Mouse (Mus musculus) left cerebral cortex, adult 8-10 months (tissue): Measurements from ENCODE around the gene Sp4. TPM values are rescaled to one million over a fixed set of nuclear protein-coding genes. Genes with fewer than 3 reads are reported as not detected.

Experiments
- DNase-seq, 2 experiments: peaks; one replicate each; pipeline ENCODE4 v3.0.0; 2022; ENCODE audit warnings: low spot score in 2 of 2
- total RNA-seq, 4 experiments: library from RNA; stranded (reverse); gene quantifications; 2 replicates each; pipeline ENCODE4 v1.2.4; 2022

Gene Sp4
- 10 to 100 TPM; 28.0 to 35.5 (median 31.6) TPM for total RNA-seq

GRCm38 (mm10) chr12:118301072-118301865, at the start of gene Sp4:
Sp4 (minus strand) TSS chr12:118301440.
- DNase-seq = peak; percentile 82 to 94

GRCm38 (mm10) chr12:118339107-118339506, 37.9 kb upstream of the Sp4 start:
- no peak for DNase-seq

GRCm38 (mm10) chr12:118338243-118338642, 37.0 kb upstream of the Sp4 start:
- no peak for DNase-seq

- no peak for DNase-seq
Observed at GRCm38 (mm10) chr12:118337291-118337690, 36.1 kb upstream of the Sp4 start.

- no peak for DNase-seq
Observed at GRCm38 (mm10) chr12:118328739-118329249, 27.6 kb upstream of the Sp4 start.

GRCm38 (mm10) chr12:118327566-118327965, 26.3 kb upstream of the Sp4 start:
- DNase-seq = no peak

- DNase-seq = no peak
Observed at GRCm38 (mm10) chr12:118326161-118326560, 24.9 kb upstream of the Sp4 start.

GRCm38 (mm10) chr12:118320076-118320475, 18.8 kb upstream of the Sp4 start:
- no peak for DNase-seq

GRCm38 (mm10) chr12:118314477-118314845, 13.2 kb upstream of the Sp4 start:
- DNase-seq = no peak

- DNase-seq = no peak
Observed at GRCm38 (mm10) chr12:118313805-118314476, 12.7 kb upstream of the Sp4 start.

GRCm38 (mm10) chr12:118303586-118303985, 2.3 kb upstream of the Sp4 start:
- no peak for DNase-seq

- no peak for DNase-seq
Observed at GRCm38 (mm10) chr12:118303066-118303465, 1.8 kb upstream of the Sp4 start.

- DNase-seq = peak; percentile 93 to 99
Observed at GRCm38 (mm10) chr12:118301866-118302835, 911 bp upstream of the Sp4 start.

GRCm38 (mm10) chr12:118300754-118301071, 527 bp downstream of the Sp4 start:
- no peak for DNase-seq

- DNase-seq = peak; percentile 9 to 24
Observed at GRCm38 (mm10) chr12:118299956-118300355, 1.3 kb downstream of the Sp4 start.

GRCm38 (mm10) chr12:118299172-118299571, 2.1 kb downstream of the Sp4 start:
- no peak for DNase-seq

- no peak for DNase-seq
Observed at GRCm38 (mm10) chr12:118298516-118298915, 2.7 kb downstream of the Sp4 start.

GRCm38 (mm10) chr12:118296236-118296635, 5.0 kb downstream of the Sp4 start:
- DNase-seq = no peak

GRCm38 (mm10) chr12:118295793-118296192, 5.4 kb downstream of the Sp4 start:
- DNase-seq = no peak

GRCm38 (mm10) chr12:118288947-118289346, 12.3 kb downstream of the Sp4 start:
- no peak for DNase-seq

GRCm38 (mm10) chr12:118285099-118285498, 16.1 kb downstream of the Sp4 start:
- DNase-seq = no peak

GRCm38 (mm10) chr12:118281961-118282360, 19.3 kb downstream of the Sp4 start:
- DNase-seq = no peak
